Comparison of ENCODE assay signal across 10 mouse cellular contexts in the genomic region with DNA sequence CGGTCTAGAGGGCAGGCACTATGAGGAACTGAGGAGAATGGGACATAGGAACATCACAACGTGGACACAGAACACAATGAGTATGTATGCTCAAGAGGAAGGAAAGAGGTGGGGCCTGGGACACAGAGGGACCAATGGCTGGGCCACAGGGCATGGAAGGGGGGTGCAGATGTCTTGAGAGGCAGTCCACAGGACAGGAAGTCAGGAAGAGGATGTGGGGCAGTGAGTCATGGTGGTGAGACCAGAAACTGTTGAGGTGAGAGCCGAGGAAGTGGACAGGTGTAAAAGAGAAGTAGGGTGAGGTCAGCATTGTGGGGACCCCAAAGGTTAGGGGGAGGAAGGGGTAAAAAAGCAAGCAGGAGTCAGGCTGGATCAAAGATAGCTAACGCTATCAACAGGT. TPM values are rescaled to one million over a fixed set of nuclear protein-coding genes. Genes with fewer than 3 reads are reported as not detected.
DNase-seq lines count a peak whose midpoint lies in the region; ATAC-seq and TF ChIP-seq lines count a peak whose summit lies in the region.
"Had no signal": no experiment of that assay in that cellular context is flagged by ENCODE, and none has a peak within 500 bp of the region (broad histone marks: within the 10 kb centered on the region; RNA-seq: fewer than 3 reads in every experiment).

No protein-coding gene starts in this region.

- H3K36me3 ChIP-seq in kidney, embryonic 14.5 days (ENCODE audit: control insufficient read depth, insufficient read depth, low read length): no peaks in the 10 kb centered on the region
- no peaks in the 10 kb centered on the region; the same call in 1 of the 2 replicates for H3K36me3 ChIP-seq in heart, embryonic 15.5 days
- H3K36me3 ChIP-seq in thymus, adult 2 months (ENCODE audit: control insufficient read depth, insufficient read depth, low read length): no peaks in the 10 kb centered on the region
- H3K36me3 ChIP-seq in midbrain, embryonic 13.5 days: no peaks in the 10 kb centered on the region
- no peaks in the 10 kb centered on the region for H3K36me3 ChIP-seq in forebrain, postnatal 0 days (ENCODE audit: insufficient read depth)

- no peak overlapping the region for H3K4me3 ChIP-seq in kidney, embryonic 14.5 days (ENCODE audit: low read length)
- no peak overlapping the region for H3K4me3 ChIP-seq in heart, embryonic 15.5 days
- no peak overlapping the region for H3K4me3 ChIP-seq in thymus, adult 2 months (ENCODE audit: control insufficient read depth, insufficient read depth, low read length)
- H3K4me3 ChIP-seq in midbrain, embryonic 13.5 days (replicated peaks): no peak overlapping the region
- H3K4me3 ChIP-seq in forebrain, postnatal 0 days (ENCODE audit: low read depth, low read length): no peak overlapping the region
- H3K4me3 ChIP-seq: neural tube, embryonic 13.5 days had no signal

- H3K4me2 ChIP-seq in kidney, embryonic 14.5 days (replicated peaks; ENCODE audit: low read depth, low read length): no peak overlapping the region
- no peak overlapping the region for H3K4me2 ChIP-seq in heart, embryonic 15.5 days
- H3K4me2 ChIP-seq in midbrain, embryonic 13.5 days (replicated peaks): no peak overlapping the region
- no peak overlapping the region for H3K4me2 ChIP-seq in forebrain, postnatal 0 days (ENCODE audit: low read depth)
- H3K4me2 ChIP-seq: neural tube, embryonic 13.5 days had no signal

- TF ChIP-seq POLR2A in thymus, adult 2 months (IDR thresholded peaks at IDR 0.05; ENCODE audit: control insufficient read depth, extremely low read depth, insufficient read depth, low read length, poor library complexity): no peak

- no peak for ATAC-seq in kidney, embryonic 14.5 days (ENCODE audit: low FRiP score, low TSS enrichment)
- ATAC-seq in heart, embryonic 15.5 days (replicated peaks; ENCODE audit: insufficient number of reproducible peaks, insufficient read depth, low FRiP score, low read depth): peak; percentile 56
- ATAC-seq in midbrain, embryonic 13.5 days: no peak
- no peak for ATAC-seq in forebrain, postnatal 0 days

- peak; percentile 31 for DNase-seq in kidney, adult 11 months
- DNase-seq in lung, postnatal 25 days (ENCODE audit: low spot score): peak; percentile 61
- peak; percentile 16 for DNase-seq in thymus, adult 2 months
- no peak for DNase-seq in right cerebral cortex, postnatal 25 days
- no peak for DNase-seq in forebrain, postnatal 0 days

- H3K27me3 ChIP-seq in kidney, embryonic 14.5 days (ENCODE audit: control insufficient read depth, insufficient read depth, low read length): no peaks in the 10 kb centered on the region
- no peaks in the 10 kb centered on the region for H3K27me3 ChIP-seq in heart, embryonic 15.5 days
- H3K27me3 ChIP-seq in thymus, adult 2 months (ENCODE audit: control insufficient read depth, insufficient read depth, low read length): no peaks in the 10 kb centered on the region
- H3K27me3 ChIP-seq in midbrain, embryonic 13.5 days: no peaks in the 10 kb centered on the region
- H3K27me3 ChIP-seq in forebrain, postnatal 0 days (ENCODE audit: insufficient read depth, low read length): no peaks in the 10 kb centered on the region
- H3K27me3 ChIP-seq: neural tube, embryonic 13.5 days had no signal

- H3K9me3 ChIP-seq in kidney, embryonic 14.5 days (ENCODE audit: control insufficient read depth, low read length): no peaks in the 10 kb centered on the region
- H3K9me3 ChIP-seq in heart, embryonic 15.5 days (replicated peaks): no peaks in the 10 kb centered on the region
- no peaks in the 10 kb centered on the region for H3K9me3 ChIP-seq in midbrain, embryonic 13.5 days
- no peaks in the 10 kb centered on the region for H3K9me3 ChIP-seq in forebrain, postnatal 0 days (ENCODE audit: low read length)
- H3K9me3 ChIP-seq: neural tube, embryonic 13.5 days had no signal

- 71% methylated on average over 4 of the region's 4 CpGs for whole genome bisulfite sequencing in kidney, embryonic 14.5 days
- WGBS in heart, embryonic 15.5 days: 65% methylated on average over 4 of the region's 4 CpGs
- WGBS in thymus, adult 2 months: 12% methylated on average over 4 of the region's 4 CpGs
- 82% methylated on average over 4 of the region's 4 CpGs for WGBS in midbrain, embryonic 13.5 days
- WGBS in forebrain, postnatal 0 days: 77% methylated on average over 4 of the region's 4 CpGs

- H3K9ac ChIP-seq in kidney, embryonic 14.5 days (ENCODE audit: low read depth, low read length): no peak overlapping the region
- H3K9ac ChIP-seq in heart, embryonic 15.5 days: no peak overlapping the region
- H3K9ac ChIP-seq in midbrain, embryonic 13.5 days (replicated peaks): no peak overlapping the region
- no peak overlapping the region for H3K9ac ChIP-seq in forebrain, postnatal 0 days
- H3K9ac ChIP-seq: neural tube, embryonic 13.5 days had no signal

- H3K27ac ChIP-seq in kidney, embryonic 14.5 days (ENCODE audit: low read depth, low read length): no peak overlapping the region
- 0 out of 2 replicates have a peak overlapping the region, but pooled peaks have one; percentile 22 for H3K27ac ChIP-seq in heart, embryonic 15.5 days
- no peak overlapping the region for H3K27ac ChIP-seq in thymus, adult 2 months (ENCODE audit: control insufficient read depth, insufficient read depth, low read length)
- H3K27ac ChIP-seq in midbrain, embryonic 13.5 days: no peak overlapping the region
- H3K27ac ChIP-seq in forebrain, postnatal 0 days (ENCODE audit: low read depth, low read length): no peak overlapping the region
- H3K27ac ChIP-seq: neural tube, embryonic 13.5 days had no signal

- 0 out of 2 replicates have a peak, but pooled peaks cover 6% of the 10 kb centered on the region for H3K4me1 ChIP-seq in kidney, embryonic 14.5 days (ENCODE audit: control insufficient read depth, insufficient read depth, low read length)
- H3K4me1 ChIP-seq in heart, embryonic 15.5 days (replicated peaks): peaks cover 8% of the 10 kb centered on the region
- peaks cover 8% of the 10 kb centered on the region for H3K4me1 ChIP-seq in thymus, adult 2 months (replicated peaks; ENCODE audit: control insufficient read depth, insufficient read depth, low read length)
- no peaks in the 10 kb centered on the region for H3K4me1 ChIP-seq in midbrain, embryonic 13.5 days (replicated peaks)
- no peaks in the 10 kb centered on the region for H3K4me1 ChIP-seq in forebrain, postnatal 0 days (ENCODE audit: insufficient read depth)
- H3K4me1 ChIP-seq: neural tube, embryonic 13.5 days had no signal

- TF ChIP-seq CTCF in thymus, adult 2 months (IDR thresholded peaks at IDR 0.05; ENCODE audit: borderline replicate concordance, control insufficient read depth, extremely low read depth, insufficient read depth, low read length, poor library complexity): no peak
- TF ChIP-seq CTCF in forebrain, postnatal 0 days (IDR thresholded peaks at IDR 0.05; ENCODE audit: low read depth): no peak

RNA-seq across cellular contexts. Expression of a gene that starts 7.6 kb away (rescaled TPM):
- 34.9 and 61.7 TPM in 2 replicates for polyA plus RNA-seq in kidney, embryonic 14.5 days (2014; fragmentation: Nextera tagmentation; extraction: Ambion mirVana)
- polyA plus RNA-seq in heart, embryonic 15.5 days (2015; fragmentation: Nextera tagmentation; extraction: Ambion mirVana): 20.6 and 25.7 TPM in 2 replicates
- 9.9 and 11.8 TPM in 2 replicates for polyA plus RNA-seq in thymus, adult 2 months (2012; rRNA removed)
- polyA plus RNA-seq in midbrain, embryonic 13.5 days (2015; fragmentation: Nextera tagmentation; extraction: Ambion mirVana): 38.9 and 40.9 TPM in 2 replicates
- total RNA-seq in forebrain, postnatal 0 days (2014; rRNA removed): 73.6 and 91.1 TPM in 2 replicates
- polyA plus RNA-seq in forebrain, postnatal 0 days (2015; fragmentation: Nextera tagmentation; extraction: Ambion mirVana): 12.9 and 22.5 TPM in 2 replicates

RNA-seq across cellular contexts. Expression of a gene that starts 26.0 kb away (rescaled TPM):
- not detected in 2 replicates for polyA plus RNA-seq in kidney, embryonic 14.5 days (2014; fragmentation: Nextera tagmentation; extraction: Ambion mirVana)
- not detected in 2 replicates for polyA plus RNA-seq in heart, embryonic 15.5 days (2015; fragmentation: Nextera tagmentation; extraction: Ambion mirVana)
- polyA plus RNA-seq in thymus, adult 2 months (2012; rRNA removed): not detected in 2 replicates
- not detected in 2 replicates for polyA plus RNA-seq in midbrain, embryonic 13.5 days (2015; fragmentation: Nextera tagmentation; extraction: Ambion mirVana)
- not detected in 2 replicates for total RNA-seq in forebrain, postnatal 0 days (2014; rRNA removed)
- polyA plus RNA-seq in forebrain, postnatal 0 days (2015; fragmentation: Nextera tagmentation; extraction: Ambion mirVana): not detected in 2 replicates
- polyA plus RNA-seq: large intestine, adult 2 months; neural tube, embryonic 13.5 days had no signal

RNA-seq across cellular contexts. Expression of a gene that starts 35.5 kb away (rescaled TPM):
- 0.43 and 2.3 TPM in 2 replicates for polyA plus RNA-seq in kidney, embryonic 14.5 days (2014; fragmentation: Nextera tagmentation; extraction: Ambion mirVana)
- 2.0 and 3.0 TPM in 2 replicates for polyA plus RNA-seq in heart, embryonic 15.5 days (2015; fragmentation: Nextera tagmentation; extraction: Ambion mirVana)
- 3.0 and 3.1 TPM in 2 replicates for polyA plus RNA-seq in thymus, adult 2 months (2012; rRNA removed)
- polyA plus RNA-seq in midbrain, embryonic 13.5 days (2015; fragmentation: Nextera tagmentation; extraction: Ambion mirVana): 2.0 and 3.7 TPM in 2 replicates
- 0.62 and 2.4 TPM in 2 replicates for total RNA-seq in forebrain, postnatal 0 days (2014; rRNA removed)
- polyA plus RNA-seq in forebrain, postnatal 0 days (2015; fragmentation: Nextera tagmentation; extraction: Ambion mirVana): 2.4 and 2.7 TPM in 2 replicates

Comparison
In these comparisons a context has a peak if more than half of its experiments do, and no peak if none do; other contexts are left out.
1. DNase-seq: peak in kidney, adult 11 months (single experiment), lung, postnatal 25 days (single experiment) and thymus, adult 2 months (single experiment); none in right cerebral cortex, postnatal 25 days (single experiment) and forebrain, postnatal 0 days (single experiment).